Mouse (Mus musculus): ENCODE data around the gene Crim1. TPM values are rescaled to one million over a fixed set of nuclear protein-coding genes. Genes with fewer than 3 reads are reported as not detected.

Crim1 gene
- polyA plus RNA-seq, 1 experiment = 36.1 TPM

- no peaks in the 10 kb centered on the region for H3K4me1 ChIP-seq (ENCODE audit: control insufficient read depth, insufficient read depth, insufficient read length, low read length)
- no peak overlapping the region for H3K27ac ChIP-seq (ENCODE audit: insufficient read depth, low read depth, low read length)
- H3K27me3 ChIP-seq (ENCODE audit: control insufficient read depth, insufficient read depth, low read length) = no peaks in the 10 kb centered on the region
- no peak overlapping the region for H3K4me3 ChIP-seq (ENCODE audit: low read depth, low read length)
- no peak for TF ChIP-seq CTCF (IDR thresholded peaks at IDR 0.05; ENCODE audit: extremely low read depth, insufficient read length, insufficient replicate concordance, low read depth, low read length)
- peaks cover 48% of the 10 kb centered on the region for H3K36me3 ChIP-seq (ENCODE audit: control insufficient read depth, insufficient read depth, low read length)
- WGBS = 75% methylated on average over 8 of the region's 8 CpGs
These were observed 179.2 kb downstream of the Crim1 start for GRCm38 (mm10) chr17:78379079-78379729.

- 84% methylated on average over 11 of the region's 11 CpGs for WGBS
- Histone ChIP-seq H3K27me3 (ENCODE audit: control insufficient read depth, insufficient read depth, low read length) (no peaks in the 10 kb centered on the region), H3K36me3 (ENCODE audit: control insufficient read depth, insufficient read depth, low read length) (peaks cover 49% of the 10 kb centered on the region), H3K4me1 (ENCODE audit: control insufficient read depth, insufficient read depth, insufficient read length, low read length) (no peaks in the 10 kb centered on the region), H3K4me3 (ENCODE audit: low read depth, low read length) (no peak overlapping the region), H3K27ac (ENCODE audit: insufficient read depth, low read depth, low read length) (no peak overlapping the region)
- TF ChIP-seq CTCF (IDR thresholded peaks at IDR 0.05; ENCODE audit: extremely low read depth, insufficient read length, insufficient replicate concordance, low read depth, low read length) (no peak), POLR2A (IDR thresholded peaks at IDR 0.05; ENCODE audit: low read depth, low read length) (no peak)
These were observed 179.7 kb downstream of the Crim1 start for GRCm38 (mm10) chr17:78379730-78380245.

- H3K27me3 ChIP-seq (ENCODE audit: control insufficient read depth, insufficient read depth, low read length) = no peaks in the 10 kb centered on the region
- 76% methylated on average over 3 of the region's 3 CpGs for WGBS
- H3K4me1 ChIP-seq (ENCODE audit: control insufficient read depth, insufficient read depth, insufficient read length, low read length) = no peaks in the 10 kb centered on the region
- H3K4me3 ChIP-seq (ENCODE audit: low read depth, low read length) = no peak overlapping the region
- no peak overlapping the region for H3K27ac ChIP-seq (ENCODE audit: insufficient read depth, low read depth, low read length)
- TF ChIP-seq POLR2A (IDR thresholded peaks at IDR 0.05; ENCODE audit: low read depth, low read length) (no peak), CTCF (IDR thresholded peaks at IDR 0.05; ENCODE audit: extremely low read depth, insufficient read length, insufficient replicate concordance, low read depth, low read length) (no peak)
- H3K36me3 ChIP-seq (ENCODE audit: control insufficient read depth, insufficient read depth, low read length) = peaks cover 51% of the 10 kb centered on the region
These were observed 182.3 kb downstream of the Crim1 start for GRCm38 (mm10) chr17:78382321-78382720.

- H3K27me3 ChIP-seq (ENCODE audit: control insufficient read depth, insufficient read depth, low read length) = no peaks in the 10 kb centered on the region
- no peak overlapping the region for H3K4me3 ChIP-seq (ENCODE audit: low read depth, low read length)
- 50% methylated on average over 9 of the region's 9 CpGs for WGBS
- peak overlapping the region; percentile 28; the same call in 1 of the 2 replicates for H3K27ac ChIP-seq (ENCODE audit: insufficient read depth, low read depth, low read length)
- peaks cover 29% of the 10 kb centered on the region for H3K36me3 ChIP-seq (ENCODE audit: control insufficient read depth, insufficient read depth, low read length)
- H3K4me1 ChIP-seq (ENCODE audit: control insufficient read depth, insufficient read depth, insufficient read length, low read length) = peaks cover 6% of the 10 kb centered on the region; the same call in 1 of the 2 replicates
- TF ChIP-seq POLR2A (IDR thresholded peaks at IDR 0.05; ENCODE audit: low read depth, low read length) = no peak
- no peak for TF ChIP-seq CTCF (IDR thresholded peaks at IDR 0.05; ENCODE audit: extremely low read depth, insufficient read length, insufficient replicate concordance, low read depth, low read length)
These were observed 187.6 kb downstream of the Crim1 start for GRCm38 (mm10) chr17:78387665-78388064.

GRCm38 (mm10) chr17:78388101-78388847 lies 188.2 kb downstream of the Crim1 start:
- Histone ChIP-seq H3K4me3 (ENCODE audit: low read depth, low read length) (no peak overlapping the region), H3K27ac (ENCODE audit: insufficient read depth, low read depth, low read length) (peak overlapping the region; percentile 28; the same call in 1 of the 2 replicates), H3K4me1 (ENCODE audit: control insufficient read depth, insufficient read depth, insufficient read length, low read length) (peaks cover 6% of the 10 kb centered on the region; the same call in 1 of the 2 replicates), H3K36me3 (ENCODE audit: control insufficient read depth, insufficient read depth, low read length) (peaks cover 26% of the 10 kb centered on the region), H3K27me3 (ENCODE audit: control insufficient read depth, insufficient read depth, low read length) (no peaks in the 10 kb centered on the region)
- no peak for TF ChIP-seq POLR2A (IDR thresholded peaks at IDR 0.05; ENCODE audit: low read depth, low read length)
- TF ChIP-seq CTCF (IDR thresholded peaks at IDR 0.05; ENCODE audit: extremely low read depth, insufficient read length, insufficient replicate concordance, low read depth, low read length) = no peak
- 37% methylated on average over 9 of the region's 9 CpGs for WGBS

GRCm38 (mm10) chr17:78389573-78389972 lies 189.5 kb downstream of the Crim1 start:
- 88% methylated on average over 5 of the region's 5 CpGs for WGBS
- Histone ChIP-seq H3K36me3 (ENCODE audit: control insufficient read depth, insufficient read depth, low read length) (peaks cover 19% of the 10 kb centered on the region), H3K4me1 (ENCODE audit: control insufficient read depth, insufficient read depth, insufficient read length, low read length) (peaks cover 6% of the 10 kb centered on the region; the same call in 1 of the 2 replicates), H3K27me3 (ENCODE audit: control insufficient read depth, insufficient read depth, low read length) (no peaks in the 10 kb centered on the region), H3K4me3 (ENCODE audit: low read depth, low read length) (no peak overlapping the region), H3K27ac (ENCODE audit: insufficient read depth, low read depth, low read length) (no peak overlapping the region)
- TF ChIP-seq CTCF (IDR thresholded peaks at IDR 0.05; ENCODE audit: extremely low read depth, insufficient read length, insufficient replicate concordance, low read depth, low read length) (no peak), POLR2A (IDR thresholded peaks at IDR 0.05; ENCODE audit: low read depth, low read length) (no peak)

All from small intestine, adult 2 months (tissue).